Mouse (Mus musculus) small intestine, adult 2 months (tissue): ENCODE results near the gene Atg2a.

Experiments used
- CTCF ChIP-seq: fragments of 200-500 bp; IDR thresholded peaks from 2 replicates; pipeline ENCODE4 v1.5.1; 2012; ENCODE audit warnings: low read depth, mild to moderate bottlenecking, control low read depth, inconsistent platforms, low read length, moderate library complexity, mixed read lengths; ENCODE audit not compliant: insufficient replicate concordance, insufficient read length; ENCODE audit errors: extremely low read depth
- POLR2A ChIP-seq: fragments of 200-500 bp; IDR thresholded peaks from 2 replicates; pipeline ENCODE4 v1.6.1; 2012; ENCODE audit warnings: low read depth, mild to moderate bottlenecking, control low read depth, inconsistent platforms, low read length, moderate library complexity

DNA sequence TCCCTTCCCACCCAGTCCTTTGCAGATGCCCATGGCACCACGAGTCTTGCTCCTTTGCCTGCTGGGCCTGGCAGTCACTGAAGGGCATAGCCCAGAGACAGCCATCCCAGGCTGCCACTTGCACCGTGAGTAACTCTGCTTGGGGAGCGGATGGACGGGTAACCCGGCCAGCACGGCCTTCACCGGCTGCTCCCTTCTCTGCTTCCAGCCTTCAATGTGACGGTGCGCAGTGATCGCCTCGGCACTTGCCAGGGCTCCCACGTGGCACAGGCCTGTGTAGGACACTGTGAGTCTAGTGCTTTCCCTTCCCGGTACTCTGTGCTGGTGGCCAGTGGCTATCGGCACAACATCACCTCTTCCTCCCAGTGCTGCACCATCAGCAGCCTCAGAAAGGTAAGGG, 14.7 kb upstream of the Atg2a start:
- TF ChIP-seq CTCF = no peak
- no peak for TF ChIP-seq POLR2A
